Mouse (Mus musculus) myocyte (in vitro differentiated cells): ENCODE measurements at regions not wholly inside any gene's neighbourhood (a gene's known extent, or its start where the extent isn't known, plus 50 kb on each side); places are given as distances from the start of the nearest gene placed in this dataset.

Source experiments
- H3K27me3 ChIP-seq: one replicate; pipeline ENCODE4 v1.6.1; 2011; ENCODE audit not compliant: control insufficient read depth, insufficient read depth, insufficient read length
- H3K36me3 ChIP-seq: one replicate; pipeline ENCODE4 v1.6.1; 2011; ENCODE audit not compliant: control insufficient read depth, insufficient read depth
- H3K4me2 ChIP-seq: one replicate; pipeline ENCODE4 v1.6.1; 2011; ENCODE audit warnings: low read depth, control low read depth
- H3K4me3 ChIP-seq: one replicate; pipeline ENCODE4 v1.5.1; 2011; ENCODE audit warnings: mild to moderate bottlenecking, control low read depth, moderate library complexity
- H3K79me2 ChIP-seq: one replicate; pipeline ENCODE4 v1.6.1; 2011; ENCODE audit not compliant: control insufficient read depth, insufficient read depth
- H3ac ChIP-seq: one replicate; pipeline ENCODE4 v1.6.1; 2011; ENCODE audit not compliant: control insufficient read depth, insufficient read length
- CEBPB ChIP-seq: IDR thresholded peaks from 2 replicates; pipeline ENCODE4 v1.6.1; 2011; ENCODE audit warnings: mild to moderate bottlenecking, moderate library complexity; ENCODE audit not compliant: poor library complexity, insufficient read depth, severe bottlenecking
- E2F4 ChIP-seq: IDR thresholded peaks from one replicate; pipeline ENCODE4 v1.6.1; 2011; ENCODE audit warnings: mild to moderate bottlenecking, control low read depth, moderate library complexity; ENCODE audit not compliant: insufficient read depth
- MAX ChIP-seq: IDR thresholded peaks from one replicate; pipeline ENCODE4 v1.6.1; 2011; ENCODE audit warnings: low read depth, mild to moderate bottlenecking, control low read depth
- MYOD1 ChIP-seq, 3 experiments: IDR thresholded peaks; one replicate each; pipeline ENCODE4 v1.6.1; 2011; ENCODE audit warnings: control low read depth in 2 of 3, low read depth in 2 of 3, mild to moderate bottlenecking in 2 of 3, moderate library complexity in 1 of 3; ENCODE audit not compliant: insufficient read length in 2 of 3, control insufficient read depth in 1 of 3
- MYOG ChIP-seq, 3 experiments: IDR thresholded peaks; one replicate each; pipeline ENCODE4 v1.6.1; 2011; ENCODE audit warnings: control low read depth in 2 of 3, low read depth in 2 of 3, mild to moderate bottlenecking in 2 of 3; ENCODE audit not compliant: insufficient read length in 2 of 3, control insufficient read depth in 1 of 3, insufficient read depth in 1 of 3
- POLR2A ChIP-seq: IDR thresholded peaks from one replicate; pipeline ENCODE4 v1.6.1; 2011; ENCODE audit warnings: low read depth, mild to moderate bottlenecking, control low read depth, moderate library complexity; ENCODE audit not compliant: insufficient read length
- POLR2AphosphoS2 ChIP-seq: IDR thresholded peaks from one replicate; pipeline ENCODE4 v1.6.1; 2011; ENCODE audit warnings: low read depth, control low read depth; ENCODE audit not compliant: insufficient read length
- REST ChIP-seq: IDR thresholded peaks from one replicate; pipeline ENCODE4 v1.6.1; 2011; ENCODE audit warnings: mild to moderate bottlenecking, control low read depth, moderate library complexity; ENCODE audit not compliant: insufficient read depth, insufficient read length
- SRF ChIP-seq: IDR thresholded peaks from one replicate; pipeline ENCODE4 v1.6.1; 2011; ENCODE audit warnings: low read depth; ENCODE audit not compliant: control insufficient read depth, insufficient read length
- TCF12 ChIP-seq: IDR thresholded peaks from one replicate; pipeline ENCODE4 v1.6.1; 2011; ENCODE audit warnings: mild to moderate bottlenecking, control low read depth; ENCODE audit not compliant: poor library complexity, insufficient read depth, severe bottlenecking
- TCF3 ChIP-seq: IDR thresholded peaks from one replicate; pipeline ENCODE4 v1.6.1; 2011; ENCODE audit warnings: low read depth, control low read depth; ENCODE audit not compliant: insufficient read length
- USF1 ChIP-seq: IDR thresholded peaks from one replicate; pipeline ENCODE4 v1.6.1; 2011; ENCODE audit warnings: low read depth, mild to moderate bottlenecking, control low read depth, moderate library complexity

- TF ChIP-seq USF1, result no peak
- no peak for TF ChIP-seq REST
- TF ChIP-seq CEBPB, result no peak
- no peak for TF ChIP-seq MAX
- TF ChIP-seq MYOD1 (IDR thresholded peaks at IDR 0.05; ENCODE audit: control insufficient read depth in 1 of 3, insufficient read length in 2 of 3, low read depth in 2 of 3), result no peak
- TF ChIP-seq MYOG (IDR thresholded peaks at IDR 0.05; ENCODE audit: control insufficient read depth in 1 of 3, insufficient read depth in 1 of 3, insufficient read length in 2 of 3, low read depth in 2 of 3), result no peak
- no peak for TF ChIP-seq TCF3
- no peak for TF ChIP-seq E2F4
- no peak for TF ChIP-seq POLR2AphosphoS2
- no peak for TF ChIP-seq TCF12
- no peak for TF ChIP-seq POLR2A
- TF ChIP-seq SRF, result no peak
- Histone ChIP-seq H3K27me3 (no peaks in the 10 kb centered on the region), H3K36me3 (no peaks in the 10 kb centered on the region), H3ac (no peak overlapping the region), H3K4me2 (no peak overlapping the region), H3K4me3 (no peak overlapping the region), H3K79me2 (no peaks in the 10 kb centered on the region)
Observed at GRCm38 (mm10) chr10:109466516-109466915, 455.7 kb upstream of the Syt1 start.

GRCm38 (mm10) chr10:109431112-109431511, 420.3 kb upstream of the Syt1 start:
- H3K36me3 ChIP-seq, result no peaks in the 10 kb centered on the region
- no peak for TF ChIP-seq USF1
- H3K79me2 ChIP-seq, result no peaks in the 10 kb centered on the region
- H3K4me3 ChIP-seq, result no peak overlapping the region
- no peak overlapping the region for H3ac ChIP-seq
- H3K27me3 ChIP-seq, result no peaks in the 10 kb centered on the region
- no peak overlapping the region for H3K4me2 ChIP-seq

GRCm38 (mm10) chr10:109427878-109428277, 417.1 kb upstream of the Syt1 start:
- Histone ChIP-seq H3K4me3 (no peak overlapping the region), H3K79me2 (no peaks in the 10 kb centered on the region), H3K4me2 (no peak overlapping the region), H3ac (no peak overlapping the region), H3K27me3 (no peaks in the 10 kb centered on the region), H3K36me3 (no peaks in the 10 kb centered on the region)
- TF ChIP-seq E2F4 (no peak), POLR2A (no peak), REST (no peak), MYOD1 (IDR thresholded peaks at IDR 0.05; ENCODE audit: control insufficient read depth in 1 of 3, insufficient read length in 2 of 3, low read depth in 2 of 3) (no peak), TCF12 (no peak), USF1 (no peak), MYOG (IDR thresholded peaks at IDR 0.05; ENCODE audit: control insufficient read depth in 1 of 3, insufficient read depth in 1 of 3, insufficient read length in 2 of 3, low read depth in 2 of 3) (no peak), MAX (no peak), SRF (no peak), POLR2AphosphoS2 (no peak), TCF3 (no peak), CEBPB (no peak)

GRCm38 (mm10) chr10:109407011-109407410, 396.2 kb upstream of the Syt1 start:
- TF ChIP-seq CEBPB, result no peak
- no peak for TF ChIP-seq MAX

GRCm38 (mm10) chr10:109405116-109405685, 394.4 kb upstream of the Syt1 start:
- H3K4me3 ChIP-seq, result no peak overlapping the region
- no peaks in the 10 kb centered on the region for H3K36me3 ChIP-seq
- no peak for TF ChIP-seq MYOD1 (IDR thresholded peaks at IDR 0.05; ENCODE audit: control insufficient read depth in 1 of 3, insufficient read length in 2 of 3, low read depth in 2 of 3)
- TF ChIP-seq POLR2AphosphoS2, result no peak
- no peak for TF ChIP-seq SRF
- TF ChIP-seq CEBPB, result 0 out of 2 replicates have a peak, but pooled peaks have one; percentile 35
- H3K4me2 ChIP-seq, result no peak overlapping the region
- H3K79me2 ChIP-seq, result no peaks in the 10 kb centered on the region
- no peaks in the 10 kb centered on the region for H3K27me3 ChIP-seq
- H3ac ChIP-seq, result no peak overlapping the region

More at GRCm38 (mm10) chr10:109407011-109407410, 396.2 kb upstream of the Syt1 start:
- Histone ChIP-seq H3K36me3 (no peaks in the 10 kb centered on the region), H3K4me3 (no peak overlapping the region), H3ac (no peak overlapping the region), H3K4me2 (no peak overlapping the region), H3K79me2 (no peaks in the 10 kb centered on the region), H3K27me3 (no peaks in the 10 kb centered on the region)

- Histone ChIP-seq H3ac (no peak overlapping the region), H3K79me2 (no peaks in the 10 kb centered on the region), H3K36me3 (no peaks in the 10 kb centered on the region), H3K4me2 (no peak overlapping the region), H3K27me3 (no peaks in the 10 kb centered on the region), H3K4me3 (no peak overlapping the region)
- no peak for TF ChIP-seq E2F4
- no peak for TF ChIP-seq REST
- TF ChIP-seq TCF12, result no peak
- no peak for TF ChIP-seq MAX
- no peak for TF ChIP-seq POLR2AphosphoS2
- TF ChIP-seq CEBPB, result no peak
- no peak for TF ChIP-seq POLR2A
- TF ChIP-seq MYOD1 (IDR thresholded peaks at IDR 0.05; ENCODE audit: control insufficient read depth in 1 of 3, insufficient read length in 2 of 3, low read depth in 2 of 3), result no peak
- TF ChIP-seq SRF, result no peak
- TF ChIP-seq TCF3, result no peak
- TF ChIP-seq MYOG (IDR thresholded peaks at IDR 0.05; ENCODE audit: control insufficient read depth in 1 of 3, insufficient read depth in 1 of 3, insufficient read length in 2 of 3, low read depth in 2 of 3), result no peak
- TF ChIP-seq USF1, result no peak
Observed at GRCm38 (mm10) chr10:109383758-109384157, 373.0 kb upstream of the Syt1 start.
